Mouse (Mus musculus) megakaryocyte, embryonic 14.5 days (primary cell): ENCODE results near the gene Taar7f.

Source experiments
- FLI1 ChIP-seq: IDR thresholded peaks from 2 replicates; pipeline ENCODE4 v1.6.1; 2012; ENCODE audit warnings: low read length, inconsistent platforms, mixed read lengths
- GATA1 ChIP-seq: IDR thresholded peaks from 3 replicates; pipeline ENCODE4 v1.6.1; 2012; ENCODE audit warnings: mixed read lengths, low read length, inconsistent platforms, borderline replicate concordance

DNA sequence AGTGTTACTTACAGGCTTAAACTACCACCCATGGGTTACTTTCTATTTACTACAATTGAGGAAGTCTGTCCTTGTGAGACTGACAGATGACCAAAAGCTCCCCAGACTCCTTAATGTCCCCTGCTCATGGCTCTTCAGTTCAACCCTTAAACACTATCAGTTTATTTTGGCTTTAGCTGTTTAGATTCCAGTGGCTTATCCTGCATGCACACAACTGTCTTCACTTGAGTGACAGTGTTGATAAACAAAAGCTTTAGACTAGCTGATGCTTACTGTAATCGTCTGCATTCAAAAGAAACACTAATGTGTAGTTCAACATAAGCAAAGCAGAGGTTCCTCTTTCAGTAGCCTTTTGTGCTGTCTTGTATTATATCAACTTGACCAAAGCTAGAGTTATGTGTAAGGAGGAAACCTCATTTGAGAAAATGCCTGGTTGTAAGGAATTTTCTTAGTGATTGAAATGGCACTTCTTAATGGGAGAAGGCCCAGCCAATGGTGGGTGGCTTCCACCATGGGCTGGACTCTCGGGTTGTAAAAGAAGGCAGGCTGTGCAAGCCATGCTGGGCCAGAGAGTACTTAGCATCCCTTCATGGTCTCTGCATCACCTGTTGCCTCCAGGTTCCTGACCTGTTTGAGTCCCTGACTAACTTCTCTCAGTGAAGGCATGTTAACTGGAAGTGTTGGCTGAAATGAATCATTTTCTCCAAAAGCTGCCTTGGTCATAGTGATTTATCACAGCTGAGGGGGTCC lies 9.0 kb upstream of the Taar7f start:
- TF ChIP-seq GATA1 (no peak), FLI1 (no peak)
